Mouse (Mus musculus): Measurements from ENCODE around the gene Setd1b. TPM values are rescaled to one million over a fixed set of nuclear protein-coding genes. Genes with fewer than 3 reads are reported as not detected.

Gene Setd1b
- polyA plus RNA-seq, 1 experiment, result 14.9 TPM

DNA sequence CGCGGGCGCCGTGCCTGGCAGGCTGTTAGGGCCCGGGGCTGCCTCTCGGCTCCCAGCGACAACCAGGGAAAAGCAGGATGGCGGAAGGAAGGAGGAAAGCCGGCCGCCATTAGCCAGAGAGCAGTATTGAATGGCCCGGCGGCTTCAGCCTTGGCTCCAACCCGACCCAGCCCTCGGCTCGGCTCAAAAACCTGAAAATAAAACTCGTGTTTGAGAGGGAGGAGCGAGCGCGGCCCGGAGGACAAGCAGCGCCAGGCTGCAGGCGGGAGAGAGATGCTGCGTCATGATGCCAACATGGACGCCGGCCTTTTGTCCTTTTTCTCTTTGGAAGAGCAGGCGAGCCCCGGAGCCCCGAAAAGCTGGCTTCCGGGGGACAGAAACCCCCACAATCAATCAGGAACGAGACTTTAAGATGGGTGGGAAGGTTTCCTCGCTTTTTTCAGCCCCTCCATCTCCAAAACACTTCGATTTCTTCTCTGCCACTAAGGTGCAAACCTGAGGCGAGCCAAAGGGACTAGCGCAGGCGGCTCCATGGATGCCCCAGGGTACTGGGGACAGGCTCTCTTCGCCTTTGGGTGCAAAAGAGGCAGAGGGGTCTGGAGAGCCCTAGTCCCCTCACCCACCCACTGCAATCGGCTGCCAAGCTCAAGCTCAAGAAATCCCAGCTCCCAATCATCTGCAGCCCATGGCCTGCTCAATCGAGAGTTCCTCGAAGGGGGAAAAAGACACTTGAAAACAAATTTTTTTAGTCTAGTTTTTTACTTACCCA, 2.9 kb upstream of the Setd1b start:
- H3K4me3 ChIP-seq (replicated peaks; ENCODE audit: insufficient read depth, low read depth, low read length), result peak overlapping the region; percentile 84
- peak; percentile 93 to 94 for DNase-seq
- WGBS, result under 1% methylated on average over 39 of the region's 39 CpGs
- TF ChIP-seq CTCF (IDR thresholded peaks at IDR 0.05; ENCODE audit: borderline replicate concordance, insufficient read depth, low read depth, low read length) (no peak), POLR2A (IDR thresholded peaks at IDR 0.05; ENCODE audit: borderline replicate concordance, insufficient read depth, low read length) (peak; percentile 83)
- peaks cover 27% of the 10 kb centered on the region for H3K4me1 ChIP-seq (ENCODE audit: control insufficient read depth, insufficient read depth, low read length)
- H3K27me3 ChIP-seq (ENCODE audit: control insufficient read depth, insufficient read depth, low read length), result no peaks in the 10 kb centered on the region
- H3K27ac ChIP-seq (ENCODE audit: insufficient read depth, low read length), result peak overlapping the region; percentile 100

DNA sequence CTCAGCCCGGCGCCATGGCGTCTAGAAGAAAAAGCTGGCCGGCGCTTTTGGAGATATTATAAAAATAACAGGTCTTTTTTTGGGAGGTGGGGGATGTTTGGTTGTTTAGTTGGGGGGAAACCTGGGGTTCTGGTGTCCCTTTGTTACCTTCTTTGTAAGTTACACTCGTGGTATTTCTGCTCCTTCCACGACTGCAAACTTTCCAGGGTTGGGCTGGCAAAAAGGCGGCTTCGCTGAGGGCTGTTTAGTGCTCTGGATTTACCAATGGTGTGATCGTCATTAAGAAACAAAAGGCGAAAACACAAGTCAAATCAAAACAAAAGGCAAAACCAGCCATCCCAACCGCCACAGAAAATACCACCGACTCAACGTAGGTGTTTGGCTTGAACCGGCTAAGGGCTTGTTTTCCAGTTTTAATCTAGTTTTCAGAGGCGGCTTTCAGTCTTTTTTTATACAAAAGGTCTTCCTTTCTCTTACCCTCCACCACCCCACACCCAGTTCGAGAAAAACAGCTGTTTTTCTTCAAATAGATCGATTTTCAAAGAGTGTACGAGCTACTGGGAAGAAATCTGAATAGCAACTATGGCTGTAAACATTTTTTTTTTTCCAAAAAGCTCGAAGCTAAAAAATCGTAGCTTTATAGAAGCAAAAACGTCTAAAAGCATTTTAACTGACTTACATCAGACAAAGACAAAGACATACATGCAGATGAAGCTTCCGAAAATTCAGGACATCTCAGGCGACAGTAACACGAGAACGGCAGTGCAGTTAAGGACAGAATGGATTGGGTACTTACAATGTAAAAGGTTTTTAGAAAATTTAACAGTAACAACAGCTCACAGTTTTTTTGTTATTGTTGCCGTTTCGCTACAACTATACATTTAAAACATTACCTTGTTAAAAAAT, 2.0 kb upstream of the Setd1b start:
- Histone ChIP-seq H3K4me3 (replicated peaks; ENCODE audit: insufficient read depth, low read depth, low read length) (peak overlapping the region; percentile 84), H3K4me1 (ENCODE audit: control insufficient read depth, insufficient read depth, low read length) (peaks cover 26% of the 10 kb centered on the region), H3K27ac (ENCODE audit: insufficient read depth, low read length) (peak overlapping the region; percentile 100), H3K27me3 (ENCODE audit: control insufficient read depth, insufficient read depth, low read length) (no peaks in the 10 kb centered on the region)
- 2% methylated on average over 28 of the region's 28 CpGs for WGBS
- TF ChIP-seq POLR2A (IDR thresholded peaks at IDR 0.05; ENCODE audit: borderline replicate concordance, insufficient read depth, low read length) (no peak), CTCF (IDR thresholded peaks at IDR 0.05; ENCODE audit: borderline replicate concordance, insufficient read depth, low read depth, low read length) (no peak)
- peak; percentile 51 to 62 for DNase-seq

DNA sequence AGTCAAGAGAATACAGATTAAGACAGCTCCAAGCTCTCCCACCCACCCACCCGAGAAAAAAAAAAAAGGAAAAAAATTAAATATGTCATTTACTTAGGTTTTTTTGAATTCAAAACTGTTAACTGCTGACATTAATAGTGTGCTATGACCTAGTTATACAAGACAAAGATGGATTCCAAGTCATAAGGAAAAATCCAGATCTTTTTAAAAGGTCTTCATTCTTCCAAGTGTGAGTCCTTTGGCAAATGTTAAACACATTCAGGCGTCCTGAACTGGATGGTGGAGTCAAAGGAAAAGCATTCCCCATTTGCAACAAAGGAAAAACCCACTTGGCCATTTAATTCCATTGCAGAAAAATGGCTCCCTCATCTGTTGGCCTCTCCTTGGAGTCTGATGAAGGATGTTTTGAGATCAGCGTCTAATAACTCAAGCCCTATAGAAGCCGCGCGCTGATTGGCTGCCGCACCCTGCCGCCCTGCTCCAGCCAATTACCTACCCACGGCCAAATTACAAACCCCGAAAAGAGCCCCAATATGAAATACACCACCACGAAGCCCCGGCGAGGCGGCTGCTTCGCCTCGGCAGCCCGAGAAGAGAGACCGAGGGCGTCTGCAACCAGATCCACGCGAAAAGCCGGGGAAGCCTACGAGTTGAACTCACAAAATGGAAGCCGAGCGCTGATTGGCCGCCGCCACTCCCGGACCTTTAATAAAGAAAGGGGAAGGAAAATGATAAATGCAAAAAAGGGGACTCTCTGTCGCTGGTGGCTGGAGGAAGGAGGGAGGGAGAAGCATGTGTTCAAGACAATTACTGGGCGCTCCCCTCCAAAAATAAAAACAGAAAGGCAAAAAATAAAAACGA, 1.1 kb upstream of the Setd1b start:
- no peaks in the 10 kb centered on the region for H3K27me3 ChIP-seq (ENCODE audit: control insufficient read depth, insufficient read depth, low read length)
- peak overlapping the region; percentile 84 for H3K4me3 ChIP-seq (replicated peaks; ENCODE audit: insufficient read depth, low read depth, low read length)
- peak overlapping the region; percentile 97 for H3K27ac ChIP-seq (ENCODE audit: insufficient read depth, low read length)
- TF ChIP-seq POLR2A (IDR thresholded peaks at IDR 0.05; ENCODE audit: borderline replicate concordance, insufficient read depth, low read length) (peak; percentile 97), CTCF (IDR thresholded peaks at IDR 0.05; ENCODE audit: borderline replicate concordance, insufficient read depth, low read depth, low read length) (no peak)
- WGBS, result 1% methylated on average over 31 of the region's 31 CpGs
- DNase-seq, result peak; percentile 96
- peaks cover 20% of the 10 kb centered on the region for H3K4me1 ChIP-seq (ENCODE audit: control insufficient read depth, insufficient read depth, low read length)

DNA sequence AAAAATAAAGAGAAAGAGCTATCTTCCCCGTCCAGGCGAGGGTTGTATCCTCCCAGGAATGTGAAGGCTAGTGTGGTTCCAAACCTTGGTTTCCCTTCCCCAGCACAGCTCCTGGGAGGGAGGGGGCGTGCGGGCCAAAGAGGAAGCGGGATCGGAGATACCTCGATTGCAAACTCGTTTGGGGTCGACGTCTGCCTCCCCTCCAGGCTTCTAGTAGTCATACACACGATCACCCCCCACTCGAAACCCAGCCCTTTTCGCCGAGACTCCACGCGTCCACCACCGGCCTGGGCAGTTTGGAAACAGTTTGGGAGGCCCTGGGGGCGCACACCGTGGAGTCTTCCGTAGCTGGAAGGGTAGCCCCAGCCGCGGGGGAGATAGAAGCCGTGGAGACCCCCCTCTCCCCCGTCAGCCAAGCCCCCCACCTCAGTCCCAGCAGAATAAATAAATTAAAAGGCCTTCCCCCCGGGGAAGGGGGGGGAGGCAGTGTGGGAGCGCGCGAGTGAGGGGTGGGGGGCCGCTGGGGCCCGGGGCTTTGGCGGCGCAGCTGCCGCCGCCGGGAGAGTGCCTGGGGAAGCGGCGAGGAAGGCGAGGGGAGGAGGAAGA, 335 bp upstream of the Setd1b start:
- H3K4me1 ChIP-seq (ENCODE audit: control insufficient read depth, insufficient read depth, low read length), result peaks cover 13% of the 10 kb centered on the region
- no peaks in the 10 kb centered on the region for H3K27me3 ChIP-seq (ENCODE audit: control insufficient read depth, insufficient read depth, low read length)
- under 1% methylated on average over 38 of the region's 38 CpGs for WGBS
- peak overlapping the region; percentile 84 for H3K4me3 ChIP-seq (replicated peaks; ENCODE audit: insufficient read depth, low read depth, low read length)
- H3K27ac ChIP-seq (ENCODE audit: insufficient read depth, low read length), result peak overlapping the region; percentile 97
- peak; percentile 65 to 74 for DNase-seq
- no peak for TF ChIP-seq POLR2A (IDR thresholded peaks at IDR 0.05; ENCODE audit: borderline replicate concordance, insufficient read depth, low read length)
- TF ChIP-seq CTCF (IDR thresholded peaks at IDR 0.05; ENCODE audit: borderline replicate concordance, insufficient read depth, low read depth, low read length), result no peak

DNA sequence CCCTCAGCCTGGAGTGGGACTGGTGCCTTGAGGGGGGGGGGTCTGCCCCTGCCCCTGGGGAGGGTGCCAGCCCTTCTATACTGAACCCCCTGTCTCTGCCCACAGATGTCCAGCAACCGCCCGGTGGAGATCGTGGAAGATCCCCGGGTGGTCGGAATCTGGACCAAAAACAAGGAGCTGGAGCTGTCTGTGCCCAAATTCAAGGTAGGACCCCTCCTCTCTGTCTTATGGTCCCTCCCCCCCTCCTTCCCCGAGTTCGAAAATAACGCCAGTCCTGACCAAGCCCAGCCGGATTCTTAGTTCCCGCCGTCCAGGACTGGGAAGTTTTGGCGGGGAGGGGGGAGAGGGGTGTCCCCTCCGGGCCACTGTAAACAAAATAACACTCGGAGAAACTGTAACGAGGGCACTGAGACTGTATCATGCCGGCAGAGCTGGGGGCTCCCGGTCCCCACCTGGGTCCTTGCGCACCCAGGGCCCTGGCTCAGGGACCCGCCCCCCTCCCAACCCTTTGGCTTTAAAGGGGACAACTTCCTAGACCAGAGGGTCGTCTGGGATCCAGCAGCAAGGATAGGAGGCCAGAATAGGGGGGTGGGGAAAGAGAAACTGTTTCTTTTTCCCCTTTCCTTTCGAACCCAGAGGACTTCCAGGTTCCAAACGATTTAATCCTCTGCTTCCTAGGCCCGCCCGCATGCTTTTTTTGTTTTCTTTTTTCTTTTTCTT, 1.4 kb downstream of the Setd1b start:
- WGBS, result under 1% methylated on average over 24 of the region's 24 CpGs
- peak overlapping the region; percentile 84 for H3K4me3 ChIP-seq (replicated peaks; ENCODE audit: insufficient read depth, low read depth, low read length)
- TF ChIP-seq CTCF (IDR thresholded peaks at IDR 0.05; ENCODE audit: borderline replicate concordance, insufficient read depth, low read depth, low read length) (no peak), POLR2A (IDR thresholded peaks at IDR 0.05; ENCODE audit: borderline replicate concordance, insufficient read depth, low read length) (no peak)
- H3K27me3 ChIP-seq (ENCODE audit: control insufficient read depth, insufficient read depth, low read length), result no peaks in the 10 kb centered on the region
- DNase-seq, result peak; percentile 53 to 59
- H3K4me1 ChIP-seq (ENCODE audit: control insufficient read depth, insufficient read depth, low read length), result peaks cover 15% of the 10 kb centered on the region
- peak overlapping the region; percentile 37; the same call in 1 of the 2 replicates for H3K27ac ChIP-seq (ENCODE audit: insufficient read depth, low read length)

DNA sequence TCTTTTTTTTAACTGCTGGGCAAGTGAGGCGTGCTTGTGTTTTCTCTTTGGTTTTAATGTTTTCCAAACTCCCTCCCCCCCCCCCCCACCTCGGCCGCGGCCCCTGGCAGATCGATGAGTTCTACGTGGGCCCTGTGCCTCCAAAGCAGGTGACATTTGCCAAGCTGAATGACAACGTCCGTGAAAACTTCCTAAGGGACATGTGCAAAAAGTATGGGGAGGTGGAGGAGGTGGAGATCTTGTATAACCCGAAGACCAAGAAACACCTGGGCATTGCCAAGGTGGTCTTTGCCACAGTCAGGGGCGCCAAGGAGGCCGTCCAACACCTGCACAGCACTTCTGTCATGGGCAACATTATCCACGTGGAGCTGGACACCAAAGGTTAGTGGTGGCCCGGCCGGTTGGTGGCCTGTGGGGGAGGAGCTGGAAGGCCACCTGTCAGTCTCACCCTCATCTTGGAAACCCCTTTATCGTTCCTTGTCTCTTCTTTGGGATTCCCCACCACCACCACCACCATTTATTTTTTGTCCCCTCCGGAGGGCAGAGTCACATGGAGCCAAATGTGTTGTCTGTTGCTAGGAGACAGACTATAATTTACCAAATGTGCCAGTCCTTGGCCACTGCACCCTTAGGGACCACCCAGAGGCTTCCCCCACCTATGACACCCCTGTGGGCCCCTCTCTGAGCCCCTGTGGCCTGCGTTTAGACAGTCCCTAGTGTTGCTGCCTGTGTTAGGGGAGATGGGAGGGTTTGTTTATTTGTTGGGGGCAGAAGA, 2.2 kb downstream of the Setd1b start:
- 3% methylated on average over 17 of the region's 17 CpGs for WGBS
- H3K4me1 ChIP-seq (ENCODE audit: control insufficient read depth, insufficient read depth, low read length), result peaks cover 22% of the 10 kb centered on the region
- DNase-seq, result peak; percentile 36 to 46
- TF ChIP-seq POLR2A (IDR thresholded peaks at IDR 0.05; ENCODE audit: borderline replicate concordance, insufficient read depth, low read length), result no peak
- TF ChIP-seq CTCF (IDR thresholded peaks at IDR 0.05; ENCODE audit: borderline replicate concordance, insufficient read depth, low read depth, low read length), result no peak
- H3K27me3 ChIP-seq (ENCODE audit: control insufficient read depth, insufficient read depth, low read length), result no peaks in the 10 kb centered on the region
- no peak overlapping the region; the same call in 1 of the 2 replicates for H3K27ac ChIP-seq (ENCODE audit: insufficient read depth, low read length)
- H3K4me3 ChIP-seq (replicated peaks; ENCODE audit: insufficient read depth, low read depth, low read length), result peak overlapping the region; percentile 64

All from cerebellum, adult 2 months (tissue).